Mouse (Mus musculus) kidney, adult 2 months (tissue): Measurements from ENCODE around the gene Cox19.

Experiments used
- CTCF ChIP-seq: fragments of 200-500 bp; conservative IDR thresholded peaks from 2 replicates; pipeline ENCODE4 v1.5.1; 2011; ENCODE audit warnings: low read depth, mild to moderate bottlenecking, control low read depth, low read length, moderate library complexity, mixed read lengths; ENCODE audit not compliant: insufficient read depth, insufficient read length
- POLR2A ChIP-seq: fragments of 200-500 bp; IDR thresholded peaks from one replicate; pipeline ENCODE4 v1.6.1; 2011; ENCODE audit warnings: low read depth, low read length, control low read depth

GRCm38 (mm10) chr5:139326111-139326696 lies 25.0 kb downstream of the Cox19 start:
- TF ChIP-seq CTCF (no peak), POLR2A (no peak)
